Mouse (Mus musculus) right cerebral cortex, postnatal 36 days (tissue): ENCODE results near the gene Pwwp2b.
A peak's percentile ranks its signal among the peaks of the same experiment; 100 is the strongest.

Source experiments
- DNase-seq, 2 experiments: peaks; one replicate each; pipeline ENCODE4 v3.0.0; 2022; ENCODE audit warnings: low spot score in 2 of 2, mixed read lengths in 1 of 2

Gene Pwwp2b

DNA sequence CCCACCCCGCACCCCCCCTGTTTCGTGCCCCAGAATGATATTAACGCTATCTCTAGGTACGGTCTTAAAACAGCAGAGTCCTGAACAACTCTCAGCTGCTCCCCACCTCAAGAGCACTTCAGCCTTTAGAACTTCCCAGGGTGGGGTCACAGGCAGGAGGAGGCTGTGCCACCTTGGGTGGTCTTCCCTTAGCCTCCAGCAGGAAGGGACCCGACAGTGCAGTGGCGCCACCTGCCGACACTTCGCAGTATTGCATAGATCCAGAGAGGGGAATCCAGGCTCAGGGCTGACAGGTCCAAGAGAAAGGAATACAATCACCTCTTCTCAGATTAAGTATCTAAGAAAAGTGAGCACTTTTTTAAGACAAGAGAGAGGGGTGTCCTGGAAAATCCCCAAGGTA, 51.1 kb downstream of the Pwwp2b start:
- DNase-seq = peak; percentile 49 to 52

DNA sequence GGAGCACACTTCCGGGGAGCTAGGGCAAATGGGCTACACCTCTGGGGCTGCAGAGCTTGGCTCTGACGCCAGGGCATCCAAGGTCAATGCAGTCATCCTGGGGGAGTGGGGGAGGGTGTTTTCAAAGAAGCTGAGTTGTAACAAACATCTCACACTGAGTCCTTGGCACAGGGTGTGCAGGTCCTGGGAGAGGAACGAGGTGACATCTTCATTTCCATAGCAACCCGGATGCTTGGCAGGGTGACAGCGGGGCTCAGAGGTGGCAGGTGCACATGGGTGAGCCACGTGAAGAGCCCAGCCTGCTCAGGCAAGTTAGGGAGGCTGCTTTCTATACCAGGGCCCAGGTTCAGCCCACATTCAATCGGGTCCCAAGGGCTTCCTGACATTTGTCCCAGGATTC, 52.1 kb downstream of the Pwwp2b start:
- DNase-seq = peak; percentile 32 to 42

GRCm38 (mm10) chr7:139301505-139301904, 53.2 kb downstream of the Pwwp2b start:
- DNase-seq = no peak

DNA sequence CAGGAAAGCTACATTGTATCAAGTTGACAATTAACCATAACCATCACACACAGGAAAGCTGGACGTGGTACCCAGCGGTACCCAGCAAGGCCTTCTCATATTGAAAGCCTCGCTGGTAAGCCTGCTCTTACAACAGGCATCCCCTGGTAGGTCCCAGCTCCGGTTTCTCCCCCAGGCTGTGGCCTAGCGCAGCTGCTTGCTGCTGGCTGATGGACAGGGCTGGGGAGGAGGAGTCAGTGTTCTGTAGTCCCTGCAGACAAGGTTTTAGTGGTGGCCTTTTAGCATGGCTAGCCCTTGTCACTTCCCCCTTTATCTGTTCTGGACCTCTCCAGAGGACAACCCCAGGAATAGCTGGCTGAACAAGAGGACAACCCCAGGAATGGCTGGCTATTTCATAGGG, 54.0 kb downstream of the Pwwp2b start:
- DNase-seq = no peak

DNA sequence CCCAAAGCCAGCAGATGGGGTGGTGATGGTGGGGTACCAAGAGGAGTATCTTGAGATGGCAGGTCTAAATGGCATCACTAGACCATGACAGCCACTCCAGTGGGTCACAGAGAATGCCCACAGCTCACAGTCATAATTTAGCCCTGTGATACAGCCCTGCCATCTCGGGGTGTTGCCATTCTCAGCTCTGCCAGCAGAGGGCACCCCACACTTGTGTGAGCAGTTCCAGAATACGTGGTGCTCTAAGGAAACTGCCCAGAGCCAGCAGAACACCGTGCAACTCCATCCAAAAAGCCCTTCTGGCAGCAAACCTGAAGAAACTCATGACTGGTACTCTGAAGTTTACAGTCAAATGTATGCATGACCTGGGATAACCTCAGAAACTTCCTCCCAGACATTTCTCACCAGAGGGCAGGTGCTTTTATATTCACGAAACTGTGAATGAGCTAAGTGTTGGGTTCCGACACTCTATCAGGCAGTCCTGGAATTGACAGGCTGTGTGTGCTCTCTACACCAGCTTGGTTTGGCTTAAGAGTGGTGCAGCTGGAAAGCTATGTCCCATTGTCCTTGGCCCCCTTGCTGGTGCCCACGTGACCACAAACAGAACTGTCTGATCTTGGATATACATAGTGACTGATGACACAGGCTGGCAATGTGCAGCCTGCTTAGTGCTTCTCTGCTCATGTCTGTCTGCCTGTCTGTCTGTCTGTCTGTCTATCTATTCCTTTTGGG, 55.2 kb downstream of the Pwwp2b start:
- peak; percentile 81 to 85 for DNase-seq

GRCm38 (mm10) chr7:139304322-139304721, 56.0 kb downstream of the Pwwp2b start:
- DNase-seq = no peak

DNA sequence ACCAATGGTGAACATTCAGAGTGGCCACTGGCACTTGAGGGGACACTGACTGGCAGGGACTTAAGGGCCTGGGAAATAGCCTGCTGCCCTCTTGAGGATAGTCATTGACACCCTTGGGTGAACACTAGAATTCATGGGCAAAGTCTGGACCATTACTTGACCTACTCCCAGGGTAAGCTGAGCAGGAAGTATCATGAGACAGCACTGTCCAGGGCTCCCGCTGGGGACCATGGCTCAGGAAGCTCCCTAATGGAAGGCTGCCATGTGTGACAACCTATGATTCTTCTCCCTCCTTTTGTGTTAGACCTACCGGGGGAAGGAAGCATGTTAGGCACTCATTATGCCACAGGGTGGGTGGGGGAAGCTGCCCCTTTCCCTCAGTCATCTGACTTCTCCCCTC, 58.8 kb downstream of the Pwwp2b start:
- no peak for DNase-seq

DNA sequence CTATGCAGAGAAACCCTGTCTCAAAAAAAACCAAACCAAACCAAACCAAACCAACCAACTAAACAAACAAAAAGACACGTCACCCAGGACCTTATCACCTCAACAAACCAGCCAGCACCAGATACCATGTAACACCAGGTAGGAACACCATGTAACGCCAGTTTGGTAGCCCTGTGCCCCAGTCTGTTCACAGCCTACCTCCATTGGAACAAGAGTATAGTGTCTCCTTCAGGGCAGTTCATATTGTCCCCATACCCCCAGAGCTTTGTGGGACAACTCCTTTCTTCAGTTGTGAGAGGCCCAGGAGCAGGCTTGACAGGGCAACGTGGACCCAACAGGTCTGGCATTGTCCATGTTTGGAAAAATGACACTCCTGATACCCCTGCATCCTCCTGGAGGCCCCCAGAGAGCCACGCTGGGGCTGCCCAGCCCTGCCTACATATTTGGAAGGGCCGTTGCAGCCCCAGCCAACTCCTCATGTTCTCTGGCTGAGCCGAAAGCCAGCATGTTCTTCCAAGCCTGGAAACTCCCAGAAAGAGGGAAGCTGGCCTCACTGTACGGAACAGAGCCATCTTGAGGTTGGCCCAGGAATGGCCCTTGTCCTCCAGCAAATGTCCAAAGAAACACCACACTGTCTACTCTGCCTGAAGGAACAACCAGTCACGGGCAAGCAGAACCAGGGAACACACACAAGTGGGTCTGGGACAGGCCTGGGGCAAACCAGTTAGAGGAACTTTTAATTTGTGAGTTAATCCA, 60.0 kb downstream of the Pwwp2b start:
- DNase-seq = no peak

GRCm38 (mm10) chr7:139309106-139309505, 60.8 kb downstream of the Pwwp2b start:
- no peak for DNase-seq

- DNase-seq = no peak
Observed at GRCm38 (mm10) chr7:139310487-139310951, 62.2 kb downstream of the Pwwp2b start.

GRCm38 (mm10) chr7:139312686-139313085, 64.4 kb downstream of the Pwwp2b start:
- DNase-seq = no peak

DNA sequence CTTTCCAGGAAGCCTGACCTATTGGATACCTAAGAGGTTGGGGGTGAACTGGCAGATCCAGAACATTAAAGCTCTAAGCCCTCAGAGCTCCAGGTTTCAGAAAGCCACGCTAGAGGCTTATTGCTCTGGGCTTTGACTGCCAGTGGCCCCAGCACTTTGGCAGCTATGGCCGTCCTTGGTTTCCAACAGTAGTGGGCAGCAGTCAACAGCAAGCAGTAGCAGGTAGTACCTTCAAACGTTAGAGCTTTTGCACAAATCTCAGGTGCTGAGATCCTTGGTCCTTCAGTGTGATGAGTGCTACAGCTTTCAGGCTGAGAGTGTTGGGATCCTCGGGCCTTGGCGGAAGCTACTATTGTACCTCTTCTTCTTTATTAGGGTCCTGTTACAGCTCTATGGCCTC, 65.1 kb downstream of the Pwwp2b start:
- no peak for DNase-seq

DNA sequence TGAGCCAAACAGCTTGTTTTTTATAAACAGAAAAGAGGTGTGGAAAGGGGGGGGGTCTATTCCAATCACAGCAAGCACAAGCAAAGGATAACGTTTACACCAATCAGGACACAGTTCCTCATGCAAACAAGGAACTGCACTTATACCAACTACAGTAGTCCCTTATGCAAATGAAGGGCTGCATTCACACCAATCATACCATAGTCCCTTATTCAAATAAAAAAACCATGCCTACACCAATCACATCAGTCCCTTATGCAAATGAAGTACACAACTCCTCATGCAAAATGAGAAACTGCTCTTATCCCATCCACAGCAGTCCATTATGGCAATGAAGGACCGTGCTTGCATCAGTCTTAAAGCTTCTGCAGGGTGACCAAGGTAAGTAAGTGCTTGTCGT, 66.4 kb downstream of the Pwwp2b start:
- DNase-seq = no peak

GRCm38 (mm10) chr7:139319006-139319411, 70.7 kb downstream of the Pwwp2b start:
- DNase-seq = no peak
